Mouse (Mus musculus) heart, postnatal 0 days (tissue): ENCODE results near the gene Rab35. TPM values are rescaled to one million over a fixed set of nuclear protein-coding genes. Genes with fewer than 3 reads are reported as not detected.

Experiments used
- ATAC-seq: fragments of 200-750 bp; cut with Nextera tagmentation; 2 replicates; pipeline ENCODE4 v1.8.0; 2017; ENCODE audit warnings: low read depth, moderate number of reproducible peaks, moderate library complexity; ENCODE audit not compliant: insufficient read depth
- DNase-seq: peaks from one replicate; pipeline ENCODE4 v3.0.0-alpha.2; 2016; ENCODE audit warnings: low spot score
- H3K27ac ChIP-seq: fragments of 300-500 bp; sonication (generic); 2 replicates; pipeline ENCODE4 v1.5.1; 2014; ENCODE audit warnings: low read depth, mild to moderate bottlenecking
- H3K27me3 ChIP-seq: fragments of 300-500 bp; sonication (generic); 2 replicates; pipeline ENCODE4 v1.6.1; 2014; ENCODE audit warnings: low read length, mixed read lengths; ENCODE audit not compliant: control insufficient read depth, insufficient read depth
- H3K36me3 ChIP-seq: fragments of 300-500 bp; sonication (generic); replicated peaks from 2 replicates; pipeline ENCODE4 v1.6.1; 2014; ENCODE audit warnings: low read length, mixed read lengths; ENCODE audit not compliant: control insufficient read depth, insufficient read depth
- H3K4me1 ChIP-seq: fragments of 300-500 bp; sonication (generic); 2 replicates; pipeline ENCODE4 v1.6.1; 2014; ENCODE audit warnings: antibody characterized with exemption; ENCODE audit not compliant: control insufficient read depth, insufficient read depth
- H3K4me2 ChIP-seq: fragments of 300-500 bp; sonication (generic); 2 replicates; pipeline ENCODE4 v1.6.1; 2014; ENCODE audit warnings: low read depth, mild to moderate bottlenecking, low read length, moderate library complexity
- H3K4me3 ChIP-seq: fragments of 300-500 bp; sonication (generic); 2 replicates; pipeline ENCODE4 v1.5.1; 2014; ENCODE audit warnings: low read depth, low read length
- H3K9ac ChIP-seq: fragments of 300-500 bp; sonication (generic); replicated peaks from 2 replicates; pipeline ENCODE4 v1.6.1; 2014; ENCODE audit warnings: low read depth, low read length, mixed read lengths
- H3K9me3 ChIP-seq: fragments of 300-500 bp; sonication (generic); replicated peaks from 2 replicates; pipeline ENCODE4 v1.6.1; 2016; ENCODE audit warnings: low read length; ENCODE audit not compliant: control insufficient read depth
- CTCF ChIP-seq: IDR thresholded peaks from 2 replicates; pipeline ENCODE4 v1.5.1; 2016; ENCODE audit warnings: antibody characterized with exemption, control low read depth, low read depth
- EP300 ChIP-seq: IDR thresholded peaks from 2 replicates; pipeline ENCODE4 v1.6.1; 2016; ENCODE audit warnings: antibody characterized with exemption, low read depth
- WGBS: fragments of 180-500 bp; shearing (Covaris S2); extraction: QIAGEN DNeasy Blood & Tissue Kit; methylation state at CpG from one replicate; pipeline ENCODE4 v1.1.7; 2014; 5-methylcytosine and 5-hydroxymethylcytosine counted together
- polyA plus RNA-seq: library from polyadenylated mRNA; unstranded; fragments of >200 nt; fragmentation: Nextera tagmentation; extraction: Ambion mirVana; gene quantifications from 2 replicates; pipeline ENCODE4 v1.2.1, GENCODE M21; 2015
- total RNA-seq: library from RNA; depleted of rRNA; stranded (reverse); fragments of >200 nt; gene quantifications from 2 replicates; pipeline ENCODE4 v1.2.3, GENCODE M21; 2014; ENCODE audit warnings: low replicate concordance

The Rab35 gene
- total and polyA plus RNA-seq, 2 experiments from 2014 or later = 14.1 to 37.4 TPM

GRCm38 (mm10) chr5:115603561-115603960 lies 28.1 kb upstream of the Rab35 start:
- Histone ChIP-seq H3K4me2 (no peak overlapping the region), H3K9me3 (no peaks in the 10 kb centered on the region), H3K27ac (no peak overlapping the region), H3K27me3 (no peaks in the 10 kb centered on the region), H3K36me3 (peaks cover 82% of the 10 kb centered on the region), H3K9ac (no peak overlapping the region), H3K4me1 (no peaks in the 10 kb centered on the region), H3K4me3 (no peak overlapping the region)
- no peak for ATAC-seq
- DNase-seq = no peak
- TF ChIP-seq EP300 = no peak
- no peak for TF ChIP-seq CTCF
- 94% methylated on average over 6 of the region's 6 CpGs for WGBS

DNA sequence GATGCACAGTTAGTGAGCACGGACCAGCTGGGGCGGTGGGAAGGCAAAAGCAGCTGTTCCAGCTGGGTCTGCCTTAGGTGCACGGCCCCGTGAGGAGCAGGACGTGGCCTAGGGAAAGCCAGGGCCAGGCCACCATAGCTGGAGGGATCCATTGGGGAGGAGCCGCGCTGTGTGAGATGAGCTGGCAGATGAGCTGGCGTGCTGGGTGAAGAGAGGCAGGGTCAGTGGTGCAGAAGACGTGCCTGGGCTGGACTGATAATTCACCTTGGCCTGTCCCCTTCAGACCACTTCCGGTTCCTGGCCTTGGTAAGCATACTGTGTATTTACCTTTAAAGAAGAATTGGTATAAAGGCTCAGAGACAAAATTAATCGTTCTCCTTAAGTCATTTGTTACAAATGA lies 20.1 kb upstream of the Rab35 start:
- ATAC-seq = no peak
- TF ChIP-seq EP300 (no peak), CTCF (no peak)
- H3K4me1 ChIP-seq = no peaks in the 10 kb centered on the region
- no peaks in the 10 kb centered on the region for H3K27me3 ChIP-seq
- H3K27ac ChIP-seq = no peak overlapping the region
- H3K4me2 ChIP-seq = no peak overlapping the region
- no peaks in the 10 kb centered on the region for H3K9me3 ChIP-seq
- H3K36me3 ChIP-seq = peaks cover 92% of the 10 kb centered on the region
- H3K4me3 ChIP-seq = no peak overlapping the region
- no peak for DNase-seq
- 93% methylated on average over 11 of the region's 11 CpGs for WGBS
- no peak overlapping the region for H3K9ac ChIP-seq

DNA sequence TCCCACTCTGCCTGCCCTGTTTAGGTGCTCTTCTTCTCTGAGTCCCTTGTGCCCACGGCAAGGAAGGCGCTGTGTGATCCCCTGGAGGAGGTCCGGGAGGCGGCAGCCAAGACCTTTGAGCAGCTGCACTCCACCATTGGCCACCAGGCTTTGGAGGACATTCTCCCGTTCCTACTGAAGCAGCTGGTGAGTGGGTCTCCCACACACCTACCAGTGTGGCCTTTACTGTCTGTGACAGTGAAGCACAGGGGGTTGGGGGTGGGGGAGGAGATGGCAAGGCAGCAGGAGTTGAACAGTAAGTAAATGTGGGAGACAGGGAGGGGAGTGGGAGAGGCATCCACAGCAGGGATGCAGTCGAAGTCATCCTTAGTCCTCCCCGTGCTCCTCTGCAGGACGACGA lies 18.4 kb upstream of the Rab35 start:
- Histone ChIP-seq H3K9ac (no peak overlapping the region), H3K27ac (no peak overlapping the region), H3K4me3 (no peak overlapping the region), H3K27me3 (no peaks in the 10 kb centered on the region), H3K9me3 (no peaks in the 10 kb centered on the region), H3K4me2 (no peak overlapping the region), H3K4me1 (no peaks in the 10 kb centered on the region), H3K36me3 (peaks cover 99% of the 10 kb centered on the region)
- 81% methylated on average over 9 of the region's 9 CpGs for WGBS
- ATAC-seq (no peak), DNase-seq (no peak)
- TF ChIP-seq CTCF (no peak), EP300 (no peak)

DNA sequence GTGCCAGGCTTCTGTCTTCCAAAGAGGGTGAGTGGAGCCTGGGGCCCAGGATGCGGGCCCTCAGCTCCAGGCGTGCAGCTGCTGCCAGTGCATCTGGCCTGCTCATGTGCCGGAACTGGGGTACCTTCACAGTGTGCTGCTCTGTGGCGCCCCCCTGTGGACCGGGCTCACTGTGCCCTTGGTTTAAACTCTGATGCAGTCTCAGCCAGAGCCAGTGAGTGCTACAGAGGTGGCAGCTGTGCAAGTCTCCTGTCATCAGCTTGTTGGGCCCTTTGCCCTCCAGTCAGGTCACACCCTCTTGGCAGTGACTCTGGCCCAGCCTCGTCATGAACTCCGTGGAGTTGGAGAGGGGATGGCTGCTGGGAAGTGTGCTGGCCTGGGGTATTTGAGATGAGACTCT lies 16.8 kb upstream of the Rab35 start:
- no peak overlapping the region for H3K4me3 ChIP-seq
- DNase-seq = peak; percentile 59
- H3K36me3 ChIP-seq = peaks cover 99% of the 10 kb centered on the region
- no peaks in the 10 kb centered on the region for H3K9me3 ChIP-seq
- H3K4me2 ChIP-seq = no peak overlapping the region
- no peaks in the 10 kb centered on the region for H3K4me1 ChIP-seq
- ATAC-seq = peak; percentile 90
- H3K27me3 ChIP-seq = no peaks in the 10 kb centered on the region
- WGBS = 56% methylated on average over 7 of the region's 7 CpGs
- no peak overlapping the region for H3K27ac ChIP-seq
- TF ChIP-seq EP300 (no peak), CTCF (peak; percentile 57)
- H3K9ac ChIP-seq = no peak overlapping the region

DNA sequence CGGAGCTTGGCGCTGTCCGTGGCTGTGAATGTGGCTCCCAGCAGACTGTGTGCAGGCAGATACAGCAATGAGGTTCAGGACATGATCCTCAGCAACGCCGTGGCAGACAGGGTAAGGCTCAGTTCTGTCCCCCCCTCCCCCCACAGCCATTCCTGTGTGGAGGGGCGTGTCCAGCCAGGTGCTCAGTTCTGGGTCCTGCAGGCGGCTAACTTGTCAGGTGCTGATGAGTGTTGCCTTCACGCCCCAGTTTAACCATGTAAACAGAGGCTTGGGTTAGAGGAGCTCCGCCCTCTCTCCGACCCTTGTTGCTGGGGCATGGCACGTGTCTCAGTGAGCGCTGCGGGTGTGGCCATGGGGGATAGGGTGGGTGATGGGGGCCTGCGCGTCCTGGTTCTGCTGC lies 12.0 kb upstream of the Rab35 start:
- no peak for TF ChIP-seq CTCF
- TF ChIP-seq EP300 = no peak
- no peak for DNase-seq
- whole genome bisulfite sequencing = 92% methylated on average over 15 of the region's 15 CpGs
- Histone ChIP-seq H3K9ac (no peak overlapping the region), H3K27me3 (no peaks in the 10 kb centered on the region), H3K27ac (no peak overlapping the region), H3K9me3 (no peaks in the 10 kb centered on the region), H3K4me1 (no peaks in the 10 kb centered on the region), H3K4me3 (no peak overlapping the region), H3K4me2 (no peak overlapping the region), H3K36me3 (peaks cover 68% of the 10 kb centered on the region)
- ATAC-seq = no peak

DNA sequence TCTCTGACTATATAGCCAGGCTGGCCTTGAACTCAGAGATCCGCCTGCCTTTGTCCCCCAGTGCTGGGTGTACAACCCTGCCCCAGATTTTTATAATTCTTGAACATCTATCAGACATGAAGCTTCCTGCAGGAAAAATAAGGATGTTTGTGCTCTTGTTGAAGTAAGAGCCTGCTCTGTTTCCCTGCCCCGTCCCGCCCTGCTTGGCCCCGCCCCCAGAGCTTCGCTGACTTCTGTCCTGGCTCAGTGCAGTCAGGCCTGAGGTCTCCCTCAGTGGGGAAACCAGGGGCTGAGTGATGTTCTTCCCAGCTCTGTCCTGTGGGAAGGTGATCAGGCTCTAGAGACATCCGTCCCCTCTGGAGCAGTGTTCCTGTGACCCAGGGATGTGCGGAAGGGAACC lies 9.0 kb upstream of the Rab35 start:
- DNase-seq (no peak), ATAC-seq (no peak)
- no peak overlapping the region for H3K9ac ChIP-seq
- TF ChIP-seq CTCF (no peak), EP300 (no peak)
- no peak overlapping the region for H3K27ac ChIP-seq
- no peaks in the 10 kb centered on the region for H3K9me3 ChIP-seq
- peaks cover 39% of the 10 kb centered on the region for H3K36me3 ChIP-seq
- no peak overlapping the region for H3K4me3 ChIP-seq
- no peaks in the 10 kb centered on the region for H3K27me3 ChIP-seq
- 87% methylated on average over 7 of the region's 7 CpGs for WGBS
- H3K4me2 ChIP-seq = no peak overlapping the region
- no peaks in the 10 kb centered on the region for H3K4me1 ChIP-seq
